Mouse (Mus musculus) embryo, embryonic 11.5 days (tissue): ENCODE measurements around the gene Vmn1r167.
"Not testable (repeated sequence)": the region's sequence is repeated elsewhere in the genome, so short reads cannot be mapped to it uniquely, and the experiment has no call there.

Experiments
- DNase-seq: peaks from one replicate; pipeline ENCODE4 v3.0.0-alpha.2; 2012; ENCODE audit warnings: low read depth, low spot score

Gene Vmn1r167

GRCm38 (mm10) chr7:23507106-23507505 is at the start of gene Vmn1r167:
Vmn1r167 (minus strand) TSS chr7:23507206.
- DNase-seq, result not testable (repeated sequence)

DNA sequence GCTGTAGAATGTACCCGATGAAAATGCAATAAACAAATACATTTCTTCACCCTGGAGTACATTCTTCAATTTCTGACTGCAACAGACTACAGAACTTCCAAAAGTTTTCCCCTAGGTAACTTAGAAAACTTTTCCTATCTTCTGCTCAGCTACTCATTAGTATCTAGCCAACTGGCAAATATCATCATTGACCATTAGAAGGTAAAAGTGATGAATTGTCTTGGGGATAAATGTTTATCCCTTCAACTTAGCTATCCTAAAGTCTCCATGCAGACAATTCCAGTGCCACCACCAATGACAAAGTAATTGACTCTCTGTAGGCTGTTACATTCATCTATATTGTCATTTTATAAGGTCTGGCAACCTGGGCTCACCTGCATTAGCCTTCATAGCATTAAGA is 32.4 kb upstream of the Vmn1r167 start, which contains the start of gene Vmn1r168:
Vmn1r168 (plus strand) TSS at position 301 of the 400 bp plus-strand sequence.
- not testable (repeated sequence) for DNase-seq

- DNase-seq, result not testable (repeated sequence)
Measured at GRCm38 (mm10) chr7:23472886-23473285, 34.1 kb downstream of the Vmn1r167 start.

DNA sequence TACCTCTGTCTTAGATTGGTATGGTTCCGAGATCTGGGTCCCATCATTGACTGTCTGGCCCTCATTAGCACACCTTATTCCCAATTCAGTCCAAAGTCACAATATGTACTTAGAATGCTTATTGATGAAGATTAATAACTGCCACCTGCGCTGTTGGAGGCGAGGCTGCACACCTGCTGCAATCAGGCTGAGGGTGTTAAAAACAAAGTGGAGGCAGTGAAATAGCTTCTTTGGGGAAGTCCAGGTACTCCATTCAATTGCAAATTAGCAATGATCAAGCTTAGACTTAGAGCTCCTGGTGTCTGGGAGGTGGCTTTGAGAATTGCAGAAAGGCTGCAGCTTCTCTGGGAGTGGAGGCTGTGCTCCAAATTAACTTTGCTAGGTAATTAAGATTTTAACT is 36.2 kb downstream of the Vmn1r167 start:
- DNase-seq, result not testable (repeated sequence)

GRCm38 (mm10) chr7:23470201-23470600 is 36.8 kb downstream of the Vmn1r167 start:
- DNase-seq, result not testable (repeated sequence)
